Mouse (Mus musculus) hindbrain, embryonic 13.5 days (tissue): ENCODE measurements at regions not wholly inside any gene's neighbourhood (a gene's known extent, or its start where the extent isn't known, plus 50 kb on each side); places are given as distances from the start of the nearest gene placed in this dataset.

Source experiments
- ATAC-seq: fragments of 200-750 bp; cut with Nextera tagmentation; 2 replicates; pipeline ENCODE4 v1.8.0; 2017; ENCODE audit warnings: moderate TSS enrichment; ENCODE audit not compliant: low FRiP score
- H3K27ac ChIP-seq: fragments of 300-500 bp; sonication (generic); 2 replicates; pipeline ENCODE4 v1.5.1; 2015; ENCODE audit warnings: inconsistent platforms, mild to moderate bottlenecking, moderate library complexity
- H3K27me3 ChIP-seq: fragments of 300-500 bp; sonication (generic); 2 replicates; pipeline ENCODE4 v1.6.1; 2015; ENCODE audit warnings: mild to moderate bottlenecking, inconsistent platforms
- H3K36me3 ChIP-seq: fragments of 300-500 bp; sonication (generic); 2 replicates; pipeline ENCODE4 v1.6.1; 2015; ENCODE audit warnings: mild to moderate bottlenecking, inconsistent platforms
- H3K4me1 ChIP-seq: fragments of 300-500 bp; sonication (generic); replicated peaks from 2 replicates; pipeline ENCODE4 v1.6.1; 2015; ENCODE audit warnings: inconsistent platforms
- H3K4me2 ChIP-seq: fragments of 300-500 bp; sonication (generic); 2 replicates; pipeline ENCODE4 v1.6.1; 2015; ENCODE audit warnings: inconsistent platforms, mild to moderate bottlenecking, moderate library complexity
- H3K4me3 ChIP-seq: fragments of 300-500 bp; sonication (generic); 2 replicates; pipeline ENCODE4 v1.5.1; 2015; ENCODE audit warnings: mild to moderate bottlenecking, inconsistent platforms
- H3K9ac ChIP-seq: fragments of 300-500 bp; sonication (generic); 2 replicates; pipeline ENCODE4 v1.6.1; 2015; ENCODE audit warnings: mild to moderate bottlenecking, inconsistent platforms
- H3K9me3 ChIP-seq: fragments of 300-500 bp; sonication (generic); 2 replicates; pipeline ENCODE4 v1.6.1; 2016; ENCODE audit warnings: inconsistent platforms
- WGBS: fragments of 180-500 bp; shearing (Covaris S2); methylation state at CpG from one replicate; pipeline ENCODE4 v1.1.7; 2015; 5-methylcytosine and 5-hydroxymethylcytosine counted together

- H3K27me3 ChIP-seq: no peaks in the 10 kb centered on the region
- no peaks in the 10 kb centered on the region for H3K4me1 ChIP-seq
- H3K36me3 ChIP-seq: no peaks in the 10 kb centered on the region
- no peak overlapping the region for H3K4me3 ChIP-seq
- 30% methylated on average over 1 of the region's 1 CpGs for WGBS
- no peak overlapping the region for H3K9ac ChIP-seq
- no peak for ATAC-seq
- no peak overlapping the region for H3K4me2 ChIP-seq
- H3K9me3 ChIP-seq: no peaks in the 10 kb centered on the region
- H3K27ac ChIP-seq: no peak overlapping the region
These were observed 909.7 kb downstream of the Sorcs3 start for GRCm38 (mm10) chr19:49115484-49115883.

- H3K4me2 ChIP-seq: no peak overlapping the region
- H3K9ac ChIP-seq: no peak overlapping the region
- no peak for ATAC-seq
- H3K36me3 ChIP-seq: no peaks in the 10 kb centered on the region
- no peaks in the 10 kb centered on the region for H3K4me1 ChIP-seq
- no peak overlapping the region for H3K4me3 ChIP-seq
- no peaks in the 10 kb centered on the region for H3K27me3 ChIP-seq
- H3K9me3 ChIP-seq: no peaks in the 10 kb centered on the region
- H3K27ac ChIP-seq: no peak overlapping the region
- 12% methylated on average over 4 of the region's 4 CpGs for WGBS
These were observed 925.8 kb downstream of the Sorcs3 start for GRCm38 (mm10) chr19:49131664-49132063.

- Histone ChIP-seq H3K27ac (no peak overlapping the region), H3K4me2 (no peak overlapping the region), H3K4me1 (no peaks in the 10 kb centered on the region), H3K27me3 (no peaks in the 10 kb centered on the region), H3K36me3 (no peaks in the 10 kb centered on the region), H3K9ac (no peak overlapping the region), H3K4me3 (no peak overlapping the region), H3K9me3 (no peaks in the 10 kb centered on the region)
- 79% methylated on average over 2 of the region's 2 CpGs for WGBS
- ATAC-seq: no peak
These were observed 966.3 kb downstream of the Sorcs3 start for GRCm38 (mm10) chr19:49172078-49172477.

- no peak overlapping the region for H3K4me2 ChIP-seq
- WGBS: 76% methylated on average over 3 of the region's 3 CpGs
- H3K9me3 ChIP-seq: no peaks in the 10 kb centered on the region
- no peak overlapping the region for H3K27ac ChIP-seq
- no peaks in the 10 kb centered on the region for H3K36me3 ChIP-seq
- ATAC-seq: no peak
- no peak overlapping the region for H3K9ac ChIP-seq
- H3K27me3 ChIP-seq: no peaks in the 10 kb centered on the region
- H3K4me3 ChIP-seq: no peak overlapping the region
- no peaks in the 10 kb centered on the region for H3K4me1 ChIP-seq
These were observed 1002.1 kb downstream of the Sorcs3 start for GRCm38 (mm10) chr19:49207971-49208370.

- no peak for ATAC-seq
- Histone ChIP-seq H3K36me3 (no peaks in the 10 kb centered on the region), H3K9me3 (no peaks in the 10 kb centered on the region), H3K4me3 (no peak overlapping the region), H3K27me3 (no peaks in the 10 kb centered on the region), H3K4me1 (0 out of 2 replicates have a peak, but pooled peaks cover 2% of the 10 kb centered on the region), H3K4me2 (no peak overlapping the region), H3K27ac (no peak overlapping the region), H3K9ac (no peak overlapping the region)
- 56% methylated on average over 2 of the region's 2 CpGs for WGBS
These were observed 1036.8 kb downstream of the Sorcs3 start for GRCm38 (mm10) chr19:49242601-49243000.

GRCm38 (mm10) chr19:49245114-49245714 lies 1039.4 kb downstream of the Sorcs3 start:
- Histone ChIP-seq H3K27ac (no peak overlapping the region), H3K36me3 (no peaks in the 10 kb centered on the region), H3K9ac (no peak overlapping the region), H3K4me3 (no peak overlapping the region), H3K9me3 (no peaks in the 10 kb centered on the region), H3K4me1 (0 out of 2 replicates have a peak, but pooled peaks cover 2% of the 10 kb centered on the region), H3K4me2 (no peak overlapping the region), H3K27me3 (no peaks in the 10 kb centered on the region)
- ATAC-seq: no peak
- 42% methylated on average over 3 of the region's 3 CpGs for WGBS

GRCm38 (mm10) chr19:49264616-49265015 lies 1058.8 kb downstream of the Sorcs3 start:
- Histone ChIP-seq H3K27me3 (no peaks in the 10 kb centered on the region), H3K4me3 (no peak overlapping the region), H3K9me3 (no peaks in the 10 kb centered on the region), H3K4me1 (no peaks in the 10 kb centered on the region), H3K36me3 (no peaks in the 10 kb centered on the region), H3K4me2 (no peak overlapping the region), H3K27ac (no peak overlapping the region), H3K9ac (no peak overlapping the region)
- 61% methylated on average over 1 of the region's 1 CpGs for WGBS
- no peak for ATAC-seq

- no peaks in the 10 kb centered on the region for H3K4me1 ChIP-seq
These were observed 1062.1 kb downstream of the Sorcs3 start for GRCm38 (mm10) chr19:49267864-49268480.

GRCm38 (mm10) chr19:49282626-49283261 lies 1076.9 kb downstream of the Sorcs3 start:
- ATAC-seq: no peak
- no peaks in the 10 kb centered on the region for H3K36me3 ChIP-seq
- H3K27me3 ChIP-seq: no peaks in the 10 kb centered on the region
- 34% methylated on average over 8 of the region's 8 CpGs for WGBS
- no peak overlapping the region for H3K9ac ChIP-seq
- H3K9me3 ChIP-seq: no peaks in the 10 kb centered on the region
- no peak overlapping the region for H3K4me3 ChIP-seq
- H3K4me2 ChIP-seq: no peak overlapping the region
- H3K27ac ChIP-seq: no peak overlapping the region
- H3K4me1 ChIP-seq: 0 out of 2 replicates have a peak, but pooled peaks cover 6% of the 10 kb centered on the region

More at GRCm38 (mm10) chr19:49267864-49268480, 1062.1 kb downstream of the Sorcs3 start:
- no peak overlapping the region for H3K27ac ChIP-seq
- H3K9ac ChIP-seq: no peak overlapping the region
- no peak overlapping the region for H3K4me3 ChIP-seq
- 71% methylated on average over 8 of the region's 8 CpGs for WGBS
- no peak for ATAC-seq
- H3K27me3 ChIP-seq: no peaks in the 10 kb centered on the region
- H3K9me3 ChIP-seq: no peaks in the 10 kb centered on the region
- no peaks in the 10 kb centered on the region for H3K36me3 ChIP-seq
- no peak overlapping the region for H3K4me2 ChIP-seq

GRCm38 (mm10) chr19:49294980-49295379 lies 1089.2 kb downstream of the Sorcs3 start:
- WGBS: 94% methylated on average over 2 of the region's 2 CpGs
- no peaks in the 10 kb centered on the region for H3K27me3 ChIP-seq
- no peak for ATAC-seq
- no peaks in the 10 kb centered on the region for H3K36me3 ChIP-seq
- no peak overlapping the region for H3K4me3 ChIP-seq
- no peak overlapping the region for H3K27ac ChIP-seq
- H3K4me2 ChIP-seq: no peak overlapping the region
- H3K4me1 ChIP-seq: peaks cover 10% of the 10 kb centered on the region; the same call in 1 of the 2 replicates
- H3K9ac ChIP-seq: no peak overlapping the region
- no peaks in the 10 kb centered on the region for H3K9me3 ChIP-seq

GRCm38 (mm10) chr19:49299351-49300271 lies 1093.8 kb downstream of the Sorcs3 start:
- Histone ChIP-seq H3K9ac (no peak overlapping the region), H3K4me2 (peak overlapping the region; percentile 29; the same call in 1 of the 2 replicates), H3K9me3 (no peaks in the 10 kb centered on the region), H3K27me3 (no peaks in the 10 kb centered on the region), H3K4me3 (no peak overlapping the region), H3K27ac (peak overlapping the region; percentile 25; the same call in 1 of the 2 replicates), H3K36me3 (no peaks in the 10 kb centered on the region), H3K4me1 (peaks cover 12% of the 10 kb centered on the region; the same call in 1 of the 2 replicates)
- ATAC-seq: peak; percentile 80
- WGBS: 22% methylated on average over 10 of the region's 10 CpGs
